Mouse (Mus musculus) mouse embryonic stem cell (cell line): Measurements from ENCODE around the gene Xpnpep1.

Experiments used
- in situ Hi-C, 2 experiments: fragments of 300-500 bp; cut with MboI; formaldehyde crosslinking; loops; 1 replicate in 1 of 2; 3 replicates in 1 of 2; pipeline ENCODE4 v1.14.3; 2019 to 2020; ENCODE audit warnings: low sequenced_read_pairs in 2 of 2, low pct_unique_long_range_greater_than_20kb in 1 of 2, mixed read lengths in 1 of 2; ENCODE audit not compliant: unreplicated experiment in 1 of 2

The Xpnpep1 gene

DNA sequence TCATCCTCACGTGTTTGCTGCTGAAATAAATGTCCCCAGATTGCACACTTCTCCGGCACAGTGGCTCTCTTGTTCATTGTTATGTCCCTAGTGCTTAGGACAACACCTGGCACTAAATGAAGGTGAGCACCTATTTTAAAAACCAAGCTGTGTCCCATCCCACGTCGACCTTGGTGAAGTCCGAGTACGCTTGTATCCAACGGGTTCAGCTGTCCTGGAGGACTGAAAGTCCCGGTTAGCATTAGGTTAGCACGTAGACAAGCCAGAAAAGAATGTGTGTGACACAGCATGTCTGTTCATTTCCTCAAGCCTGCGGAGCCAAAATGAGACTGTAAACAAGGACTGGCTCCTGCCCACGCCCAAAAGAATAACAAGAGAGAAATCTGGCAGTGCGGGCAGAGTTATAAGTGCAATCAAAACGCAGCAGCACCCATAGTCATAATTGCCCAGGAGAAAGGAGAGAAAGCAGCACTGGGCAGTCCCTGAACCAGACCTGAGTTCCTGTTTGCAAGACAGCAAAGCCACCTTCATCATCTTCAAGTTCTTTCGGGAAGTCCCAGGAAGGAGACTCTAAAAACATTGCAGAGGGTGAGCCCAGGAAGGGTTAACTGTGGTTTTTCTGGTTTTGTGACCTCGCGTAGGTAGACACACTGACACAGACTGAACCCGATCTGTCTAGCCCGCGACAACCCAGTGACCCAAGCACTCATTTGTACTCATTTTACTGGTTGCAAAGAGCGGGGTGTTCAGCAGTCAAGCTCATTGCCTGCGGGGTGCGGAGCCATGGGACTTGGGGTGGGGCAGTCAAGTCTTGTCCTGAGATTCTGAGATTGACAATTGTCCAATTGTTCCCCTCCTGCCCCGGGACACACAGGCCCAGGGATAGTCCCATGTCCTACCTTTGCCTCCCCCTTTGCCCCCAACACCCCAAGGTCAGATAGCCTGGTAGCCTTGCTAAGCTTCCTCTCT, at the start of gene Xpnpep1:
Gene Xpnpep1 (minus strand): TSS at position 51 of the 969 bp plus-strand sequence.
- in situ Hi-C loops, result no loop called here

DNA sequence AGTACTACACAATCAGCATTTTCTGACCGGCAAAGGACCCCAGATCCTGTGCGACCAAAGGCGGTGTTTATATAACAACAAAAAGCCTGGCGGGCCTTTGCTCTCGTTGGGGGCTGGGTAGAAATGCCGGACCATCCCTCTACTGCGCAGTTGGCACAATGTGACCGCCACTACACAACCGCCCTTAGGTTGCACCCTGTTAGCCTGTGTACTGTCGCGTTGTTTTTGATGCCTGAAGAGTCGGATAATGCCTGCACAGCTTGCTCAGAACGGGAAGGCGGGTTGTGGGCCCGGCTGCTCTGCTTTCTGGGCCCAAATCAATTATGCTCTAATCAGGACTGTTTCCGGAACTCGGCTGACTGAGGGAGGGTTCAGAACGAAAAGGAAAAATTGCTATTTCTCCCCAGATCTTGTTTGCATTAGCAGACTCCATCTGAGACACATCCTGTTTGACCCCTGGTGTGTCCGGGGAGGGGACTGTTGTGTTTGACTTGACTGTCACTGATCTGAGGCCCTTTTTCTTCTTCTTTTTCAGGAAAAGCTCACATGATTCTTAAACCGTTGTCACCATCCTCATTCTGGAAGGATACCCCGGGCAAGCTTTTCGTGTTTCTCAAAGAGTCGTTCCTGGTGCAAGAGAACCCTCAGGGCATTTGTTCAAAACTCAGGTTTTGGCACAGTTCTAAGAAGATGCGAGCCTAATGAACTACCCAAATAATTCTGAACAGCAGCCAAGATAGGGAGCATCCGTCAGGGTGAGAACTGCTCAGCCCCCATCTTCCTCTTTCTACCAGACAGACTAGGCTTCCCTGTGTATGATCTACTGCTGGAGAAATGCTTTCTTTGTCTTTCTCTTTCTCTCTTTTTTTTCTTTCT, 47.5 kb upstream of the Xpnpep1 start:
- in situ Hi-C loops, result no loop called here

DNA sequence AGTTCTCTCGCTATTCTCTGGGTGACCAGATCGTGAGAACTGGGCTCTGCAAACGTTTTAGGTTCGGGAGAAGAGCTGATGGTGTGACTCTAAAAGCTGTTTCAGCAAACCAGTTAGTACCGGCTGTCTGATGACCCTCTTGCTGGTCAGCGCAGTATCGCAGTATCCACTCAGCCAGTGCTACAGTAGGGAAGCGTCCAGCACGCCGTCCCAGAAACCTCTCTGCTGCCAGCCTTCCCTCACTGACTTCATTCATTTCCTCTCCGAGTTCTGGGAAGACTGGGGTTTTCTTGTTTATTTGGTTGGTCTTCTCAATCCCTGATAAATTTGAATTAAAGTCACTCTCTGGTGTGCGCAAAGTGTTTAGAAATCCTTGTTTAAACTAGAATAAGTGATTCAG, 46.8 kb upstream of the Xpnpep1 start:
- in situ Hi-C loops, result no loop called here

DNA sequence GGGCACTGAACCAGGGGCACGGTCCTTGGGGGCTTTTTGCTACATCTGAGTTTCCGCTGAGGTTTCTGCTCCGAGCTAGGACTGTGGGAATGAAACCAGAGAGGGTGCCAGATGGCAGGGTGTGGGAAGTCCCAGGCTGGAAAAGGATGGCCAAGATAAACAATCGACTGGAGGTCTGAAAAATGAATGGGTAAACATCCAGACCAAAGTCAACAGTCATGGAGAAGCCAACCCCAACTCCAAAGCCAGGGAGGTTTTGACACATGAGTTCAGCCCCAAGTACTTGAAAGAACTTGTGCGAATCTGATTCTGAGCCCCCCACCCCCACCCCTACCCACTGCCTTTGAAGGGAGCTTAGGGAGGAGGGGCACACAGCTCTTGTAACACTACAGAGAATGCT, 44.7 kb upstream of the Xpnpep1 start:
- in situ Hi-C loops, result no loop called here

DNA sequence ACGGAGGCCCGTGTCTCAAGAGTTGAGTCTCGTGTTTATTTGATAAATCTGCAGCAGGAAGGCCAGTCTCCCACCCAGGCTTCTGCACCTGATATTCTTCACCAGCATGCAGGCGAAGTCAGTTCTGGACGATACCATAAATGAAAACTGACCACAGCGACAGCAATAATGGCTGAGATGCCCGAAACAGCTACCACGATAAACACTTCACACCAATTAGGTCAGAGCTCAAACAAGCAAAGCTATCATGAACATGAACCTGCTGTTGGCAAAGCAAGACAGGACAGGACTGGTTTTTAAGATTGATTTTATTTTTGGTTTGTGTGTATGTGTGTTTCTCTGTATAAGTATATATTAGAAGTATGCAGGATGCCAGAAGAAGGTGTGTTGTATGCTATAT, 42.8 kb upstream of the Xpnpep1 start:
- in situ Hi-C loops, result no loop called here

DNA sequence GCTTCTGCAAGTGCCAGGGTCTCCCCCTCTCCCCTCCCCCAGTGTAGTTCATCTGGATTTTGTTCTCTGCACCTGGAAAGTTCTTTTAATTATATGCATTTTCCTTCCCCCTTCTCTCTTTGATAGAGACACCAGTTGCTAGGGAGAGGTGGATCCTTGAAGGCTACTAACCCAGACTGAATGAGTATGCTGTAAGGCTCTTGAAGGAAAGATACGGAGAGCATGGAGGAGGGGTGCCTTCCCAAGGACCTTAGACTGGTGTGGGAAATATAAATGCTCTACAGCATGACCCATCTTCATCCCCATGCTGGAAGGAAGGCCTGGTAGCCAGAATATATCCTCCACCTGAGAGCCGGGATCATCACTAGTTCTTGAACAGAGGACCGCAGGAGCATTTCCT, 41.3 kb upstream of the Xpnpep1 start:
- in situ Hi-C loops, result no loop called here

DNA sequence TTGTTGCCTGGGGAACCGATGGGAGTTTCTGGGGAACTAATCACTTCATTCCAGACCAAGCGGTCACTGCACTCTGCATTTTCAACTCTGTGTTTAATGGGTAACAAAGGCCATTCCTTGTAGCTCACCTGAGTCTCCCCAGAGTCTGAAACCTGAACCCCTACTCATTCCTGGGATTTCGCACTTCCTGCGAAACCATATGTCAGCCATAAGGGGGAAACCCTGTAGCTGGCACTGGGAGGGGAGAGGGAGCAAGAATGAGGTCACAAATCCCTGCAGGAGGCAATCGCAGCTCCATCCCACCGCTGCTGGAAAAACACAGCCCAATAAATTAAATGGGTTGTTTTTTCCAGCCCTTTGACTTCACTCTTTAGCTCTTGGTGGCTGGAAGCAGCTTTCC, 40.9 kb upstream of the Xpnpep1 start:
- in situ Hi-C loops, result no loop called here

DNA sequence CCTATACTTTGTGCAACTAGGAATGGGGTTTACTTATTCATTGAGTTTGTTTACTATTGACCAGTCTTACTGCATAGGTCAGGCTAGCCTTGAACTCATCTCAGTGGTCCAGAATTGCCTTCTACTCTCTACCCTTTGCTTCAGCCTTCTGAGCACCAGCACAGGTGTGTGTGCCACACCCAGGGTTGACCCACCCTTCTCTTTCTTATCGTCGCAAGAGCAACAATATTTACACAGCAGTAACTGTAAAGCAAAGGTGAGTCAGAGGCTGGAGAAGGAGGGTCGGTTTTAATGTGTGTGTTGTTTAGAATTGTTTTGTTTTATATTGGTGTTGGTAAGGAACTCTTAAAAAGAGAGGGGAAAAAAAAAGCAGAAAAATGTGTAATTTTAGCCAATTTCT, 40.5 kb upstream of the Xpnpep1 start:
- in situ Hi-C loops, result no loop called here

DNA sequence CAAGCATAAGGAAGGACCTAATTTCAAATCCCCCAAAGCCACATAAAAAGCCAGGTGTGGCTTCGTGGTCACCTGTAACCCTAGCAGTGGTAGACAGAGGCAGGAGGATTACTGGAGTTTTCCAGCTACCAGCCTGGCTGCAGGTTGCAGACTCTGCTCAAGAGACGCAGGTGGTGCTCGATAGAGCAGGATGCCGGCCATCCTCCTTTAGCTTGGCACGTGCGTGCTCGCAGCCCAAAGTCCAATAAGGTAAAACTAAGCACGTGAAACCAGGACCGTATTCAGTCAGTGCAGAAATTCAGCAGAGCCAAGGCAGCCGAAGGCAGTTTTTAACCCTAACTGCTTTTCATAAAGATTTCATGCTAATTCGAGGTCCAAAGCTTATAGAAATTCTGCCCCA, 40.0 kb upstream of the Xpnpep1 start:
- in situ Hi-C loops, result no loop called here

DNA sequence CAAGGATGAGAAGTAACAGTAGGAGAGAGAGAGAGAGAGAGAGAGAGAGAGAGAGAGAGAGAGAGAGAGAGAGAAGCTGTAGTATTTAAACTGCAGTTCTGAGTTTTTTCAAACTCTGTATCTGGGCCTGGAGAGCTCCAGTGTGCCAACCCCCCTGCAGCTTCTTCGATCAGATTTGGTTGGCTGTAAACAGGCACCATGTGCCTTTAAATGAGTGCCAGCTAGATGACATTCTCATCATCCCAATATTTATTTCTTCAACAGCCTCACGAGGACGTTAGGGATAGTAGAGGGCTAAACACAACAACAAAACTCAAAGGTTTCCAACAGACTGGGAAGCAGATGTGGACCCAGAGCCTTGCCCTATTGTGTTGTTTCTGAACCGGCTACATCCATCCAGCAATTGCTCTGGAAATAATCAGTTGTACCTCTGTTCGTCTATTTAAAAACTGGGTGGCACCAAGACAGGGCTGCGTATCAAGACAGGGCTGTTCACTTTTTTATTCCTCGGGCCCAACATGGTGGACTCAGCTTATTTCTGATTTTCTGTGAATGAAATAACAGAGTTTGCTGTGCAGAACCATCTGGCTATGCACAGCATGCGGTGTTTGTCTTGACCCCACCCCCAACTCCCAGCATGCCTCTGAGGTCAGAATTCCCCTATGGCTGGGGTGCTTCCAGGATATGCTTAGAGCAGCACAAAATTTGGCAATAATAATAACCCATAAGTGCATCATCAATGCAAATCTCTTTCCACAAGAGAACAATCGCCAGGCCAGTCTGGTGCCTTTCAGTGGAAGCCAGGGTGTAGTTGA, 38.5 kb upstream of the Xpnpep1 start:
- in situ Hi-C loops, result loop anchor here in 1 of 2 experiments (10.0 kb wide), 1 partner anchor 286 kb away; no protein-coding TSS in a partner anchor

DNA sequence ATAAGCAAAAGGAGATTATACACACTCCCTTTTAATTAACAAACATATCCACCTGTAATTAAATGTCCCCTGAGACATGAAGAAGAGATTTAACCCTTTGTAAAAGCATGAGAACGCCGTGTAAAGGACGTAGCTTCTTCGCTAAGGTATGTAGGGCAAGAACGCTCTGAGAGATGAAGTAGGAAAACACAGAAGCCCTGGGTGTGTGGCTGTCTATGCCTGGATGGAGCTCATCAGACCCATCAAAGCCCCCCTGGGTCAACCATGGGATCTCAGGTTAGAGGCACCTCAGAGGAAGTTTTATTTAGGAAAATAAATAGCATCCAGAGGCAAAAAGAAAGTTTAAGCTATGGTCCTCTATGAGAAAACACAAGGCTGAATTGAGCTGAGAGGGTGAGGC, 37.3 kb upstream of the Xpnpep1 start:
- in situ Hi-C loops, result loop anchor here in 1 of 2 experiments (10.0 kb wide), 1 partner anchor 288 kb away; no protein-coding TSS in a partner anchor

DNA sequence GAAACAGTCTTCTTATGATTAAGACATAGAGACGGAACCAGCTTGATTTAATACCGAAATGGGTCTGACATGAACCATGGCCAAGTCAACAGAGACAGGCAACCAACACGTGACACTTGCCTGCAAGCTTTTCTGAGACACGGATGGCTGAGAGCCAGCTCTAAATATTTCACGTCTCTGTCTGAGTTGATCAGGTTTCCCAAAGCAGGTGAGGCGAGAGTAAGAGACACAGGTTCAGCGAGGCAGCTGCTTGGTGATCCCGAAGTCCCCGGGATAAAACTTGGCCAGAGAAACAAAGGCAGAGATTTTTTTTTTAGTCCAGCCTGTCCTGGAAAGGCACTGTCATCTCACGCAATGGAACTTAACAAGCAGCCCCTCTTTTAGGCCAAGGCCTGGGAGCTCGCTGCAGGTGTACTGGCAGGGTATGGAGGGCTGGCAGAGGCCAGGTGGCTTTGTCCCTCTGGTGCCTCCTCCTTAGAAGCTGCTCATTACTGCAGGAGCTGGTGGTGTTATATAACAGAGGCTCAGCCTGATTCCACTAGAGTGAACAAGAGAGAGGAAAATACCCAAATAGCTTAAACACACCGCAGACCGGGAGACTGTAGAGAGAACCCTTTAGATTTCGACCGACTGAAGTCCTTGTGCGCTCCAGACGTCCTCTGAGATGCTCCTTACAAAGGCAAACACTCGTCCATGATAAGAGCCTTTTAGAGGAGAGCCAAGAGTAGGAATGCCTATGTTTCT, 36.4 kb upstream of the Xpnpep1 start:
- in situ Hi-C loops, result loop anchor here in 1 of 2 experiments (10.0 kb wide), 1 partner anchor 288 kb away; no protein-coding TSS in a partner anchor

DNA sequence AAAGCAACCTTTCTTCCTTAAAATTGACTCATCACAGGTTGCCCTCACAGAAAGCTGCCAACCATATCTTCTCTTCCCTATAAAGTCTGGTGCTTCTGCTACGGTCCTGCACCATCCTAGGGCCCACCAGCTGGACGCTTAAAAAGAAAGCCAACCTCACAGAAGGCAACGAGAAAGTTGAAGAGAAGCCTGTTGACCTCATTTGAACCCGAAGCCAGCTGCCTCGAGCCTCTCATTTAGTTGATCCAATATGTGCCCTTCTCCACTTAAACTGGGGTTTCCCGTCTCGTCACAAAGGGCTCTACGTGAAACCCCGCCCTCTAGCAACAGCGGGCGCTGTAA, 35.9 kb upstream of the Xpnpep1 start:
- in situ Hi-C loops, result loop anchor here in 1 of 2 experiments (10.0 kb wide), 1 partner anchor 289 kb away; no protein-coding TSS in a partner anchor

DNA sequence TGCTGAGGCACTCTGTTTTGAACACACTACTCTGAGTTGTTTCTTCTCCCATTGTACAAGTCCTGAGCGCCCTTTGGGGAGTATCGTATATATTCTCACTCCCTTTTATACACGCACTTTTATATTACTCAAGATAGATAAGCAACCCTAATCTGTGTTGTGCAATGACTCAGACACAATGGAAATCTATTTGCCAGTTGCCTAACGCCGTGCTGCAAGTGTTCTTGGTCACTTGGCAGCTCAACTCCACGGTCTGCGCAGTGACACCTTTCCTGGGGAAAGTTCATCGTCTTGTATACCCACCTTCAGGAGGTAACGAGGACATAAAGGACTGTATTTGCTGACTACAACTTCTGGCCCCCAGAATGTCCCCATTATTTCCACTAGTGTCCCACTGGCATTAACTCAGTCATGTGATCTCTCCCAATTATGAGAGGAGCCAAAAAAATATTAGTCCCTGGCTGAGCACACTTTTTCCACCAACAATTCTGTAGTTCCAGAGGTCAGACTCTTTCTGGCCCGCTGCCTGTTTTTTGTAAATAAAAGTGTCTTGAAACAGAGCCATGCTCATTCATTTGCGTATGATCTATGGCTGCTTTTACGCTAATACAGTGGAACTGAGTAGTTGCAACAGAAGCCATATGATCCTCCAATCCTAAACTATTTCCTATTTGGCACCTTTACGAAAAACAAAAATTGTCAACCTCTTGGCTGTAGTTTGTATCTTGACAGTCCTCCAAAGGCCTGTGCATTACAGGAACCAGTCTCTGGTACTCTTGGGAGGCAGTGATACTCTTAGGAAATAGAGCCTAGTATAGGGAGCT, 35.1 kb upstream of the Xpnpep1 start:
- in situ Hi-C loops, result loop anchor here (10.0 to 25.0 kb wide), 2 partner anchors 287 to 290 kb away; partner anchors contain the start of gene Gm10197 (in 1 of the 2)

DNA sequence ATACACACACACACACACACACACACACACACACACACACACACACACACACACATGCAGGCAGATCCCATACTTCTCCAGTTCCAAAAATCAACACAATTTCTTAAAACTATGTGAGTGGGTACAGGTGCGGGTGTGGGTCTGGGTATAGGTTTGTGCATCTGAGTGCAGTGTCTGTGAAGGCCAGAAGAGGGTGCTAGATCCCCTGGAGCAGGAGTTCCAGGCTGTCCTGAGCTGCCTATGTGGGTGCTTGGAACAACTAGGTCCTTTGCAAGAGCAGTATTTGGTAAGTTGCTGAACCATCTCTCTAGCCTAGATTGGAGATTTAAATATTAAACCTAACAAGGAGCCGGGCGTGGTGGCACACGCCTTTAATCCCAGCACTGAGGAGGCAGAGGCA, 33.5 kb upstream of the Xpnpep1 start:
- in situ Hi-C loops, result loop anchor here (10.0 to 25.0 kb wide), 2 partner anchors 289 to 291 kb away; partner anchors contain the start of gene Gm10197 (in 1 of the 2)

DNA sequence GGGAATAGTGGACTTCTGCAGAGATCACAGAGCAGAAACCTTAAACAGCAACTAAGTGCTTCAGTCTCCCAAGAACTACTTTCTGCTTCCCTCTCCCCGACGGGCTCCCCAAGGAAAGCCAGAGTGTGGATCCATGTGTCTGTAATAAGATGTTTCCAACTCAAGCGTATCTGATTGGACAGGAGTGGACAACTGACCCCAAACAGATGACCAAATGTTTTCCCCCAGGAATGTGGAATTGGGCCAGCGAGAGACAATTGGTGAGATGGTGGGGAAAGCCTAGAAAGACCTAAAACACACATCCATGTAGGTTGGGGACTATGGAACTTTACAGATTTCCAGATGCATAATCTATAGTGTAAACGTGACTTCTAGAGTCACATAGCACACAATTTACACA, 32.4 kb upstream of the Xpnpep1 start:
- in situ Hi-C loops, result loop anchor here (10.0 to 25.0 kb wide), 2 partner anchors 290 to 292 kb away; partner anchors contain the start of gene Gm10197 (in 1 of the 2)

DNA sequence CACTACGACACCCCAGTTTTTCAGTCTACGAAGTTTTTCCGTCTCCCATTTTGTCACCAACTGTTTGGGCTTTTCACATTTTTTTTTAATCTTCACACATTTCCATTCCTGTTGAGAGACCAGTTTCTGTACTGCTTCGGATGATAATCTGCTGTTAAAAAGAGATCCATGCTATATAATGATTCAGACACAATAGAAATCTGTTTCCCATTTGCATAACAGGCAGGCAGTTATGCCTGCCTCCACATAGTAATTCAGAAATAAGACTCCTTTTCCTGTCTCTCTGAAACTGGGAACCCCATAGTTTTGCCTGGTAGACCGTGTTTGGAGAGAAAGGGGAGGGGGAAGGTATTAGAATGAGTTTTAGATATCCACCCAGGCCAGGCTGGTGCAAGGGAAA, 31.6 kb upstream of the Xpnpep1 start:
- in situ Hi-C loops, result loop anchor here (10.0 to 25.0 kb wide), 2 partner anchors 291 to 293 kb away; partner anchors contain the start of gene Gm10197 (in 1 of the 2)
